Mouse (Mus musculus) B cell, adult 62 days (primary cell): Measurements from ENCODE around the gene Zfp26. TPM values are rescaled to one million over a fixed set of nuclear protein-coding genes. Genes with fewer than 3 reads are reported as not detected.

Experiments used
- total RNA-seq: library from RNA; stranded (reverse); gene quantifications from 4 replicates; pipeline ENCODE4 v1.2.4, GENCODE M21; 2023

Gene Zfp26
- total RNA-seq: 38.5 to 46.5 TPM (median 44.3 TPM) in 4 replicates

GRCm38 (mm10) chr9:20459377-20460317 is at the start of gene Zfp26:
Zfp26 (minus strand) TSS chr9:20460162.

GRCm38 (mm10) chr9:20492527-20493233 is 32.7 kb upstream of the Zfp26 start, which contains the start of gene Zfp426:
Zfp426 (minus strand) TSS chr9:20492746.

GRCm38 (mm10) chr9:20384532-20385342 is 75.2 kb downstream of the Zfp26 start, which contains the start of gene Zfp560:
Zfp560 (minus strand) TSS chr9:20385177.

Other genes with a start within 250 kb of the Zfp26 start
- gene Olfr871, start 248.0 kb downstream of the Zfp26 start, total RNA-seq: not detected in 4 replicates
- not detected in 4 replicates for gene Olfr872, start 223.0 kb downstream of the Zfp26 start, total RNA-seq
- gene Olfr39, start 177.8 kb downstream of the Zfp26 start, total RNA-seq: not detected in 4 replicates
- not detected in 4 replicates for gene Olfr873, start 161.6 kb downstream of the Zfp26 start, total RNA-seq
- gene Olfr18, start 124.1 kb downstream of the Zfp26 start, total RNA-seq: not detected in 4 replicates
- gene Zfp560, start 75.0 kb downstream of the Zfp26 start, total RNA-seq: 7.0 to 9.7 TPM (median 8.4 TPM) in 4 replicates
- gene Zfp426, start 32.6 kb upstream of the Zfp26 start, total RNA-seq: 16.1 to 20.3 TPM (median 17.9 TPM) in 4 replicates
- gene Zfp266, start 61.3 kb upstream of the Zfp26 start, total RNA-seq: 29.1 to 32.0 TPM (median 30.4 TPM) in 4 replicates
- 5.8 to 12.1 TPM (median 9.4 TPM) in 4 replicates for gene Zfp846, start 121.1 kb upstream of the Zfp26 start, total RNA-seq
- 353 to 420 TPM (median 370 TPM) in 4 replicates for gene Ubl5, start 182.7 kb upstream of the Zfp26 start, total RNA-seq
- gene Fbxl12, start 184.6 kb upstream of the Zfp26 start, total RNA-seq: 73.5 to 85.4 TPM (median 77.5 TPM) in 4 replicates
- gene Pin1, start 191.9 kb upstream of the Zfp26 start, total RNA-seq: 15.6 to 17.9 TPM (median 17.0 TPM) in 4 replicates